Mouse (Mus musculus) heart, adult 2 months (tissue): Measurements from ENCODE around the gene Kcnmb3. TPM values are rescaled to one million over a fixed set of nuclear protein-coding genes. Genes with fewer than 3 reads are reported as not detected.

Experiments
- DNase-seq, 2 experiments: peaks; one replicate each; pipeline ENCODE4 v3.0.0; 2021
- H3K27ac ChIP-seq: fragments of 200-600 bp; 2 replicates; pipeline ENCODE4 v1.8.1; 2022
- H3K27me3 ChIP-seq: fragments of 200-500 bp; 2 replicates; pipeline ENCODE4 v1.6.1; 2012; ENCODE audit warnings: mild to moderate bottlenecking, low read length, inconsistent platforms, mixed read lengths; ENCODE audit not compliant: control insufficient read depth, insufficient read depth
- H3K36me3 ChIP-seq: fragments of 200-500 bp; 2 replicates; pipeline ENCODE4 v1.6.1; 2012; ENCODE audit warnings: low read length, inconsistent platforms; ENCODE audit not compliant: control insufficient read depth, insufficient read depth
- H3K4me1 ChIP-seq: fragments of 200-500 bp; 2 replicates; pipeline ENCODE4 v1.6.1; 2011; ENCODE audit warnings: low read length; ENCODE audit not compliant: control insufficient read depth, insufficient read depth
- H3K4me3 ChIP-seq: fragments of 200-600 bp; 2 replicates; pipeline ENCODE4 v1.8.1; 2022
- H3K79me2 ChIP-seq: fragments of 200-500 bp; replicated peaks from 2 replicates; pipeline ENCODE4 v1.6.1; 2012; ENCODE audit warnings: mild to moderate bottlenecking, inconsistent platforms, low read length, moderate library complexity, mixed read lengths; ENCODE audit not compliant: control insufficient read depth, insufficient read depth
- H3K9ac ChIP-seq: fragments of 200-500 bp; 2 replicates; pipeline ENCODE4 v1.6.1; 2012; ENCODE audit warnings: low read depth, mild to moderate bottlenecking, control low read depth, inconsistent platforms, low read length, mixed read lengths
- CTCF ChIP-seq: fragments of 200-600 bp; IDR thresholded peaks from 2 replicates; pipeline ENCODE4 v1.8.1; 2022; ENCODE audit warnings: antibody characterized with exemption, mild to moderate bottlenecking, moderate library complexity
- EP300 ChIP-seq: fragments of 200-500 bp; IDR thresholded peaks from 2 replicates; pipeline ENCODE4 v1.6.1; 2011; ENCODE audit warnings: low read depth, low read length, control low read depth; ENCODE audit not compliant: insufficient read depth
- POLR2A ChIP-seq: fragments of 200-500 bp; IDR thresholded peaks from 2 replicates; pipeline ENCODE4 v1.6.1; 2011; ENCODE audit warnings: mild to moderate bottlenecking, low read depth, low read length, control low read depth; ENCODE audit not compliant: insufficient read depth
- WGBS: fragments of 180-500 bp; shearing (Covaris S2); methylation state at CpG from one replicate; pipeline ENCODE4 v1.1.7; 2018; 5-methylcytosine and 5-hydroxymethylcytosine counted together
- intact Hi-C: fragments of 180-260 bp; cut with DNase I; formaldehyde crosslinking; loops from one replicate; pipeline ENCODE4 v1.15.1; 2025
- polyA plus RNA-seq: library from polyadenylated mRNA; depleted of rRNA; stranded (reverse); fragments of >200 nt; gene quantifications from 2 replicates; pipeline ENCODE4 v1.2.3, GENCODE M21; 2012
- total RNA-seq, 2 experiments: library from RNA; stranded (reverse); gene quantifications; 2 replicates each; pipeline ENCODE4 v1.2.3; 2021

The Kcnmb3 gene
- total and polyA plus RNA-seq, 3 experiments: not detected

- Histone ChIP-seq H3K4me3 (no peak overlapping the region), H3K9ac (no peak overlapping the region), H3K27ac (no peak overlapping the region), H3K27me3 (no peaks in the 10 kb centered on the region), H3K79me2 (no peaks in the 10 kb centered on the region), H3K4me1 (peaks cover 6% of the 10 kb centered on the region), H3K36me3 (no peaks in the 10 kb centered on the region)
- peak; percentile 30 to 35 for DNase-seq
- 29% methylated on average over 14 of the region's 14 CpGs for WGBS
- intact Hi-C loops: no loop called here
- TF ChIP-seq POLR2A: no peak
- no peak for TF ChIP-seq EP300
- no peak for TF ChIP-seq CTCF
Measured at GRCm38 (mm10) chr3:32472191-32472900, 19.7 kb downstream of the Kcnmb3 start.

- Histone ChIP-seq H3K79me2 (no peaks in the 10 kb centered on the region), H3K27ac (no peak overlapping the region)
- WGBS: 51% methylated on average over 6 of the region's 6 CpGs
Measured at GRCm38 (mm10) chr3:32471098-32471497, 20.9 kb downstream of the Kcnmb3 start.

GRCm38 (mm10) chr3:32470449-32470848 lies 21.6 kb downstream of the Kcnmb3 start:
- Histone ChIP-seq H3K79me2 (no peaks in the 10 kb centered on the region), H3K4me3 (no peak overlapping the region), H3K27ac (no peak overlapping the region), H3K9ac (no peak overlapping the region), H3K4me1 (peaks cover 6% of the 10 kb centered on the region), H3K27me3 (no peaks in the 10 kb centered on the region), H3K36me3 (no peaks in the 10 kb centered on the region)
- no peak for TF ChIP-seq EP300
- TF ChIP-seq CTCF: no peak
- no peak for TF ChIP-seq POLR2A
- DNase-seq: no peak
- intact Hi-C loops: no loop called here
- WGBS: 89% methylated on average over 7 of the region's 7 CpGs

More at GRCm38 (mm10) chr3:32471098-32471497, 20.9 kb downstream of the Kcnmb3 start:
- H3K27me3 ChIP-seq: no peaks in the 10 kb centered on the region
- no peak overlapping the region for H3K9ac ChIP-seq
- intact Hi-C loops: no loop called here
- H3K4me1 ChIP-seq: peaks cover 6% of the 10 kb centered on the region
- TF ChIP-seq POLR2A (no peak), EP300 (no peak), CTCF (no peak)
- no peaks in the 10 kb centered on the region for H3K36me3 ChIP-seq
- H3K4me3 ChIP-seq: no peak overlapping the region
- DNase-seq: no peak

- no peaks in the 10 kb centered on the region for H3K36me3 ChIP-seq
- no peak for DNase-seq
- no peak overlapping the region for H3K27ac ChIP-seq
- H3K27me3 ChIP-seq: no peaks in the 10 kb centered on the region
- 80% methylated on average over 4 of the region's 4 CpGs for WGBS
- H3K9ac ChIP-seq: no peak overlapping the region
- no peak for TF ChIP-seq CTCF
- no peak for TF ChIP-seq EP300
- no peak for TF ChIP-seq POLR2A
- H3K4me3 ChIP-seq: no peak overlapping the region
- intact Hi-C loops: no loop called here
- no peaks in the 10 kb centered on the region for H3K79me2 ChIP-seq
- H3K4me1 ChIP-seq: peaks cover 6% of the 10 kb centered on the region
Measured at GRCm38 (mm10) chr3:32468411-32468810, 23.6 kb downstream of the Kcnmb3 start.

- Histone ChIP-seq H3K27ac (no peak overlapping the region), H3K79me2 (no peaks in the 10 kb centered on the region), H3K4me1 (peaks cover 1% of the 10 kb centered on the region; the same call in 1 of the 2 replicates), H3K27me3 (no peaks in the 10 kb centered on the region), H3K36me3 (peaks cover 2% of the 10 kb centered on the region; the same call in 1 of the 2 replicates), H3K9ac (no peak overlapping the region), H3K4me3 (no peak overlapping the region)
- TF ChIP-seq CTCF: no peak
- no peak for TF ChIP-seq POLR2A
- no peak for TF ChIP-seq EP300
- intact Hi-C loops: no loop called here
- no peak for DNase-seq
- 95% methylated on average over 4 of the region's 4 CpGs for WGBS
Measured at GRCm38 (mm10) chr3:32467321-32467720, 24.7 kb downstream of the Kcnmb3 start.

- WGBS: 69% methylated on average over 4 of the region's 4 CpGs
- TF ChIP-seq CTCF (peak; percentile 62), POLR2A (no peak)
- DNase-seq: peak in 1 of 2 experiments; percentile 16
- Histone ChIP-seq H3K4me1 (no peaks in the 10 kb centered on the region), H3K36me3 (peaks cover 10% of the 10 kb centered on the region), H3K27me3 (0 out of 2 replicates have a peak, but pooled peaks cover 1% of the 10 kb centered on the region), H3K9ac (no peak overlapping the region), H3K27ac (no peak overlapping the region), H3K4me3 (no peak overlapping the region), H3K79me2 (no peaks in the 10 kb centered on the region)
- intact Hi-C loops: loop anchor here (5.0 kb wide), 1 partner anchor 48 kb away; no protein-coding TSS in a partner anchor
Measured at GRCm38 (mm10) chr3:32459777-32460176, 32.3 kb downstream of the Kcnmb3 start.
